Mouse (Mus musculus) testis, adult 2 months (tissue): Measurements from ENCODE around the gene Thsd4.

Experiments
- CTCF ChIP-seq: fragments of 200-500 bp; IDR thresholded peaks from 2 replicates; pipeline ENCODE4 v1.5.1; 2012; ENCODE audit warnings: low read depth, mild to moderate bottlenecking, inconsistent platforms, low read length, moderate library complexity; ENCODE audit not compliant: control insufficient read depth, insufficient read depth, insufficient replicate concordance
- POLR2A ChIP-seq: fragments of 200-500 bp; IDR thresholded peaks from 2 replicates; pipeline ENCODE4 v1.6.1; 2012; ENCODE audit warnings: low read depth, mild to moderate bottlenecking, inconsistent platforms, low read length, moderate library complexity; ENCODE audit not compliant: control insufficient read depth

- TF ChIP-seq CTCF, result no peak
- no peak for TF ChIP-seq POLR2A
These were observed 65.2 kb downstream of the Thsd4 start for GRCm38 (mm10) chr9:60456651-60457050.
